Mouse (Mus musculus): ENCODE data around the gene Apoa5. TPM values are rescaled to one million over a fixed set of nuclear protein-coding genes. Genes with fewer than 3 reads are reported as not detected.

Gene Apoa5
- not detected in 2 replicates for polyA plus RNA-seq (2016; fragmentation: Nextera tagmentation; extraction: Ambion mirVana)

DNA sequence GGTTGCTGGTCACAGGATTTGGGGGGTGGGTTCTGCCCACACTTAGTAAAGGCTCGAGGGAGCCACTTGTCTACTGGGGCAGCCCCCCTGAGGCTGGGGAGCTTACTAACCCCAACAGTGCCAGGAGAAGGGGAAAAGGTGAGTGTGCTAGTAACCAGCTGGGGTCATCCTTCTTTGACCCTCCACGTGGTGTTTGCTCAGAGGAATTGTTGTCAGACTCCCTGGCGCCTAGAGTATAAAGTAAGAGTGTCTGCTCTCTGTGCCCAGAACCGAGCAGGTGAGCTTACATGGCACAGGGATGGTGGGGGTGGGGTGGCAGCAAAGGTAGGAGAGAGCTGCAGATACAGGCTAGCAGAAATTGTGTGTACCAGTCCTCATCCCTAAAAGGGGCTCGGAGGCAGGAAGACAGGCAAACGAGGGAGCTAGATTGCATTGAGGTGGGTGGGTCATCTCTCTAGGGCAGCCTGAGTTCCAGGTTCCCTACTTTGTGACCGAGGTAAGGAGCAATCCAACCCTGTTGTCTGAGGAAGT is at the start of gene Apoa5:
Gene Apoa5, plus strand, starts transcription at position 291 of the 531 bp plus-strand sequence.
- Histone ChIP-seq H3K27ac (replicated peaks) (no peak within 1 kb of the TSS), H3K27me3 (peaks cover 52% of the 10 kb centered on the region), H3K36me3 (no peaks in the 10 kb centered on the region), H3K4me1 (peaks cover under 1% of the 10 kb centered on the region), H3K4me3 (no peak within 1 kb of the TSS), H3K9me3 (no peaks in the 10 kb centered on the region), H3K4me2 (replicated peaks) (no peak within 1 kb of the TSS), H3K9ac (replicated peaks) (no peak within 1 kb of the TSS)
- no peak for ATAC-seq (ENCODE audit: low FRiP score, low read depth)
- 63% methylated on average over 7 of the region's 7 CpGs for WGBS

DNA sequence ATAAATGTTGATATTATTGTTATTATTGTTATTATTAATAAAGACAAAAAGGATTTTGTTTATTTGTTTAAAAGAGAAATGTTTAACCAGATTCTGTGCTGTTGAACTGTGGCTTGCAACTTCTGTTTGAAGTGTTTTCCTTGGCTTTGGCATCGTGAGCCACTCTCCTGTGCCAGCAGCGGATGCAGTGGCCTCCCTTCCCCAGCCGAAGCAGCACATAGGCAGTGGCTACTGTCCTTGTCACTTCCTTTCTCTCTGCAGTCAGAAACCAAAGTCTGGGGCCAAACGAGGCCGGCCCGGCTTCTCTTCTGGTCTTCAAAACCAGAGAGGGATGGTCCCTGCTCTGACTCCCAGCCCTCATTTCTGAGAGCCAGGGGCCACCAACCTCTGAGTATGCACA is 45.3 kb upstream of the Apoa5 start:
- no peaks in the 10 kb centered on the region for H3K27me3 ChIP-seq
- 88% methylated on average over 6 of the region's 6 CpGs for WGBS
- no peaks in the 10 kb centered on the region for H3K9me3 ChIP-seq
- no peak overlapping the region for H3K9ac ChIP-seq (replicated peaks)
- H3K36me3 ChIP-seq: peaks cover 40% of the 10 kb centered on the region
- H3K4me2 ChIP-seq (replicated peaks): no peak overlapping the region
- H3K27ac ChIP-seq (replicated peaks): no peak overlapping the region
- H3K4me1 ChIP-seq: no peaks in the 10 kb centered on the region
- no peak overlapping the region for H3K4me3 ChIP-seq
- no peak for ATAC-seq (ENCODE audit: low FRiP score, low read depth)

DNA sequence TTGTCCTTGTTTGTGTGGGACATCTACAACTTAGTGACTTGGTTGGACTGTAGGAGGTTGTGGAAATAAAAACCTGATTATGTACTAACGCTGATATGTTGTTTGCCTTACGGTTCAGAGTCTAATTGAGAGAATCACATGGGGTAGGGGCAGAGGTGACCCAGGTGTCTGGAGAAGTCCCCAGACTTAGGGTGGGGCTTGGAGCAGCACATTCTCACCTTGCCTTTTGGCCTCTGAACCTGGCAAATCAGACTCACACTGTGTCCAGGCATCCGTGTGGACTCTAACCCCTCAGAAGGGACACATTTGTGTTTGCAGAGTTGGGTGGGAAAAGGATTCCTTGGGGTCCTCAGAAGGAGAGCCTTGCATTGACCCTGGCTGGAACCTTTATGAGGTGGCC is 44.3 kb upstream of the Apoa5 start:
- no peak overlapping the region for H3K4me2 ChIP-seq (replicated peaks)
- peaks cover 40% of the 10 kb centered on the region for H3K36me3 ChIP-seq
- no peak overlapping the region for H3K27ac ChIP-seq (replicated peaks)
- H3K9ac ChIP-seq (replicated peaks): no peak overlapping the region
- peaks cover 6% of the 10 kb centered on the region; the same call in 1 of the 2 replicates for H3K27me3 ChIP-seq
- H3K4me1 ChIP-seq: no peaks in the 10 kb centered on the region
- H3K4me3 ChIP-seq: no peak overlapping the region
- H3K9me3 ChIP-seq: no peaks in the 10 kb centered on the region
- ATAC-seq (ENCODE audit: low FRiP score, low read depth): no peak
- WGBS: 89% methylated on average over 3 of the region's 3 CpGs

DNA sequence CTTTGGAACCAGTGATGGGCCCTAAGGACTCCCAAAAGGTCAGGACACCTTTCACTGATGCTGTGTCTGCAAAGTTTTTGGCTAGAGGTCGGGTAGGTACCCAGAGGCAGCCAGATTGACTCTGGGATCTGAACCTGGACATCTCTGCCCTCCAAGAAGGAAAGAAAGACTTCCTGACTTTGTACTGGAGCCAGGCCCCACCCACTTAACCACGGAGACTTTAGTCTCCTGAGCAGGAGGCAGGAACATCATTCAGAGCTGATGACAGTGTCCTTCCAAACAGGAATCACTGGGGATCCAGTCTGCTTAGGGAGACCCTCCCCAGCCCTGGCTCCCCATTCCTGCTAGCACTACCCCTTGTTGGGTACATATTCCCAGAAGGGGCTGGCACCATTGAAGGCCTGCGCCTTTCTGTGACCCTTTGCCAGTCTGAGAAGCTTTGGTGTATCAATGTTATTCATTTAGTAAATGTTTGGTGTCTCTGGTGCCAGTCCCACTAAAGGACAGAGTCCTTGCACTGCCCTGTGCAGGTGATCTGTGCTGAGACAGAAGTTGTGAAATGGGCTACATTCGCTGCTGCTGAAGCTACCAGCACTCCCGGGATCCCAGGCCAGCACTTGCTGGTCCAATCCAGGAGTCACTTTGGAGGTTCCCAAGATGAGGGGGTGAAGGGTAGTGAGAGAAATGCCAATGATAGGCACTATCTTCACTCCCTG is 43.3 kb upstream of the Apoa5 start:
- Histone ChIP-seq H3K36me3 (peaks cover 36% of the 10 kb centered on the region), H3K9me3 (no peaks in the 10 kb centered on the region), H3K4me1 (no peaks in the 10 kb centered on the region), H3K27ac (replicated peaks) (no peak overlapping the region), H3K9ac (replicated peaks) (no peak overlapping the region), H3K4me3 (no peak overlapping the region), H3K27me3 (peaks cover 13% of the 10 kb centered on the region; the same call in 1 of the 2 replicates), H3K4me2 (replicated peaks) (no peak overlapping the region)
- no peak for ATAC-seq (ENCODE audit: low FRiP score, low read depth)
- WGBS: 69% methylated on average over 5 of the region's 5 CpGs

DNA sequence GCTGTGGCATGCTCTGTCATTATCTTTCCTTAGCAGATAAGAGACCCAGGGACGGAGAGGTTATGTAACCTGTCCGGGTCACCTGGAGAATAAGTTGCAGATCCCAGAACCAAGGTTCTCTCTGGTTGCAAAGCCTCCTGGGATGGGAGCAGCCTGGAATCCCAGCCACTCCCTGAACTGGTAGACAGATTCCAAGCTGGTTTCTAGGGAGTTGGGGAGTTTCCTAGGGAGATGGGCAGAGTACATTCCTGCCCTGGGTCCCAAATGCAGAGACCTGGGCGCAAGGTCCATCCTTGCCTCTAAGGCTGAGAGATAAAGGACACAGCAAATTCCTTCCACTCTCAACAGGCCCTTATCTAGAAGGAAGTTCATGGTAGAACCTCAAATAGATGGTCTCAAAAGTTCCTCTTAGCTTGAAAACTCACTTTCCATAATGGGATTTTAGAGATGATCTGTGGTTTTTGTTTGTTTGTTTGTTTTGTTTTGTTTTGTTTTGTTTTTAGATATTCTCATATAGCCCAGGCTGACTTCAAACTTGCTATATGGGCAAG is 41.3 kb upstream of the Apoa5 start:
- WGBS: 94% methylated on average over 3 of the region's 3 CpGs
- Histone ChIP-seq H3K9ac (replicated peaks) (no peak overlapping the region), H3K27me3 (peaks cover 30% of the 10 kb centered on the region), H3K36me3 (peaks cover 16% of the 10 kb centered on the region), H3K9me3 (no peaks in the 10 kb centered on the region), H3K27ac (replicated peaks) (no peak overlapping the region), H3K4me2 (replicated peaks) (no peak overlapping the region), H3K4me1 (peaks cover 7% of the 10 kb centered on the region; the same call in 1 of the 2 replicates), H3K4me3 (no peak overlapping the region)
- no peak for ATAC-seq (ENCODE audit: low FRiP score, low read depth)

DNA sequence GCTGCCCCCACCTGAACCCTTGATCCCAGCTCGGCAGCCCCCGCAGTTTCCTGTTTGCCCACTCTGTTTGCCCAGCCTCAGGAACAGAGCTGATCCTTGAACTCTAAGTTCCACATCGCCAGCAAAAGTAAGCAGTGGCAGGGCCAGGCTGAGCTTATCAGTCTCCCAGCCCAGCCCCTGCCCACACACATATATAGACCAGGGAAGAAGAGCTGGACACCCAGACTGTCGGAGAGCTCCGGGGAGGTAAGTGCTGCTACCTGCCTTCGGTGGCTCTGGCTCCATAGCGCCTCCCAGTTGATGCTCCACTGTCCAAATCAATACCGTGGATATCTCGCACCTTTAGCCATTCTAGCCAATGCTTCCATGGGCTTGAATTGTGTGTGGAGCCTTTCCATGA is 39.9 kb upstream of the Apoa5 start, which contains the start of gene Apoa1:
Gene Apoa1, plus strand, starts transcription at position 90 of the 400 bp plus-strand sequence.
- Histone ChIP-seq H3K9ac (replicated peaks) (no peak within 1 kb of the TSS), H3K4me3 (no peak within 1 kb of the TSS), H3K4me2 (replicated peaks) (no peak within 1 kb of the TSS), H3K36me3 (peaks cover 5% of the 10 kb centered on the region; the same call in 1 of the 2 replicates), H3K4me1 (peaks cover 7% of the 10 kb centered on the region; the same call in 1 of the 2 replicates), H3K27ac (replicated peaks) (no peak within 1 kb of the TSS), H3K27me3 (peaks cover 33% of the 10 kb centered on the region), H3K9me3 (no peaks in the 10 kb centered on the region)
- ATAC-seq (ENCODE audit: low FRiP score, low read depth): no peak
- 69% methylated on average over 9 of the region's 9 CpGs for WGBS

DNA sequence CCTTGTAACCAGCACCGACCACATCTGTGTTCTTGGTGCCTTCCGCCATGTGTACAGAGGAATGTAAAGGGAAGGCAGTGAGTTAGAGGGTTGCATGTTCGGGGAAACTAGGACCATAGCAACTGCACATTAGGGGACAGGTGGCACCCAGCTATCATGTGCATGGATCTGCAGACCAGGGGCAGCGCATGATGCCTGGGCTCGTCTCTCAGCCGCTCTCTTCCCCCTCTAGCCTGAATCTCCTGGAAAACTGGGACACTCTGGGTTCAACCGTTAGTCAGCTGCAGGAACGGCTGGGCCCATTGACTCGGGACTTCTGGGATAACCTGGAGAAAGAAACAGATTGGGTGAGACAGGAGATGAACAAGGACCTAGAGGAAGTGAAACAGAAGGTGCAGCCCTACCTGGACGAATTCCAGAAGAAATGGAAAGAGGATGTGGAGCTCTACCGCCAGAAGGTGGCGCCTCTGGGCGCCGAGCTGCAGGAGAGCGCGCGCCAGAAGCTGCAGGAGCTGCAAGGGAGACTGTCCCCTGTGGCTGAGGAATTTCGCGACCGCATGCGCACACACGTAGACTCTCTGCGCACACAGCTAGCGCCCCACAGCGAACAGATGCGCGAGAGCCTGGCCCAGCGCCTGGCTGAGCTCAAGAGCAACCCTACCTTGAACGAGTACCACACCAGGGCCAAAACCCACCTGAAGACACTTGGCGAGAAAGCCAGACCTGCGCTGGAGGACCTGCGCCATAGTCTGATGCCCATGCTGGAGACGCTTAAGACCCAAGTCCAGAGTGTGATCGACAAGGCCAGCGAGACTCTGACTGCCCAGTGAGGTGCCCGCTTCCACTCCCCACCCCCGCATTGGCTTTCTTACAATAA is 38.6 kb upstream of the Apoa5 start:
- Histone ChIP-seq H3K4me1 (peaks cover 7% of the 10 kb centered on the region; the same call in 1 of the 2 replicates), H3K9me3 (no peaks in the 10 kb centered on the region), H3K9ac (replicated peaks) (peak overlapping the region; percentile 56), H3K36me3 (no peaks in the 10 kb centered on the region), H3K4me3 (peak overlapping the region; percentile 47), H3K27me3 (peaks cover 33% of the 10 kb centered on the region), H3K4me2 (replicated peaks) (peak overlapping the region; percentile 74), H3K27ac (replicated peaks) (no peak overlapping the region)
- ATAC-seq (ENCODE audit: low FRiP score, low read depth): peak; percentile 88
- WGBS: 16% methylated on average over 37 of the region's 37 CpGs

DNA sequence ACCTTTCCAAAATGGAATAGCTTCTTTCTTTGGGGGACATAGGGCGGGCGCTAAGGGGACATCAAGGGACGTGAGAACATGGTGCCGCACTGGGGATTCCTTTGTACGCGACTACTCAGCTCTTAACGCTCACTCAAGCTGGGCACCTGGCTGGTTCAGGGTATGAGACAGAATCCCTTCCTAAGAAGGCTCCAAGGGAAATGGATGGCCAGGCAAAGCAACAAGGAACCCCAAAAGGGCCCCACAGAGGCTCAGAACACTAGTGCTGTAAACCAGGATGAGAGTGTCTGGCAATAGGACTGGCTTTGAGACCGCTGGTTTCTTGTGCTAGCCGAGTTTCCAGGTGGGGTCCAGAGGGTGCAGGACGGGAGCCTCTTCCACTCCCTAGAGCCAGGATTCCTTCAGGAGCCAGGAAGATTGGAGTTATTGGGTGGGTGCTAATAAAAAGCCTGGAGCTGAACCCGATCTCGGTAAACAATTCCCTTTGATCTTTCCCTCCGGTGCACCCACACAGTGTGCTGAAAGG is 37.9 kb upstream of the Apoa5 start:
- Histone ChIP-seq H3K9me3 (no peaks in the 10 kb centered on the region), H3K27me3 (peaks cover 36% of the 10 kb centered on the region), H3K4me2 (replicated peaks) (peak overlapping the region; percentile 74), H3K27ac (replicated peaks) (no peak overlapping the region), H3K4me3 (peak overlapping the region; percentile 47), H3K36me3 (no peaks in the 10 kb centered on the region), H3K4me1 (peaks cover 7% of the 10 kb centered on the region; the same call in 1 of the 2 replicates), H3K9ac (replicated peaks) (peak overlapping the region; percentile 56)
- no peak for ATAC-seq (ENCODE audit: low FRiP score, low read depth)
- 24% methylated on average over 13 of the region's 13 CpGs for WGBS

DNA sequence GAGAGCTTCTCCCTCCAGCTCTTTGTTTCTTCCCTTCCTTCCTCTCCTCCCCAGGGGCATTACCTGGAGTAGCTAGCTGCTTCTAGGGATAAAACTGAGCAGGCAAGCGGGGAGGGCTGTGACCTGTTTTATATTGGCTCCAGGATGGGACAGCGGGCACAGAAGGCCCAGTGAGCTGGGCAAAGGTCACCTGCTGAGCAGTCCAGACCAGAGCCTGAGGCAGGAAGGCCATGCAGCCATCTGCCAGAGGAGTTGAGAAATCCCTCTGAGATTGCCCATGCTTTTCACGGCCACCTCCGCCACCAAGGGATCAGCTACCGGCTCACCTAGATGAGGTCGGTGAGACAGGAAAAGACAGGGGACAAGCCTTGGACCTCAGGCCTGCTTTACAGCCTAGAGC is 33.2 kb upstream of the Apoa5 start:
- Histone ChIP-seq H3K4me1 (peaks cover 7% of the 10 kb centered on the region; the same call in 1 of the 2 replicates), H3K9me3 (no peaks in the 10 kb centered on the region), H3K27ac (replicated peaks) (no peak overlapping the region), H3K9ac (replicated peaks) (no peak overlapping the region), H3K4me2 (replicated peaks) (no peak overlapping the region), H3K27me3 (peaks cover 23% of the 10 kb centered on the region), H3K4me3 (no peak overlapping the region), H3K36me3 (no peaks in the 10 kb centered on the region)
- no peak for ATAC-seq (ENCODE audit: low FRiP score, low read depth)
- WGBS: 84% methylated on average over 6 of the region's 6 CpGs

DNA sequence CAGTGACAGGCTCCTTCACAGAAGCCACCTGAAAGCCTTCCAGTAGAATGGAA is 33.0 kb upstream of the Apoa5 start, which contains the start of gene Apoc3:
Gene Apoc3, minus strand, starts transcription at position 41 of the 53 bp plus-strand sequence.
- no peak within 1 kb of the TSS for H3K4me2 ChIP-seq (replicated peaks)
- peaks cover 5% of the 10 kb centered on the region; the same call in 1 of the 2 replicates for H3K4me1 ChIP-seq
- H3K9ac ChIP-seq (replicated peaks): no peak within 1 kb of the TSS
- peaks cover 21% of the 10 kb centered on the region for H3K27me3 ChIP-seq
- H3K9me3 ChIP-seq: no peaks in the 10 kb centered on the region
- H3K27ac ChIP-seq (replicated peaks): no peak within 1 kb of the TSS
- H3K36me3 ChIP-seq: no peaks in the 10 kb centered on the region
- ATAC-seq (ENCODE audit: low FRiP score, low read depth): no peak
- no peak within 1 kb of the TSS for H3K4me3 ChIP-seq

DNA sequence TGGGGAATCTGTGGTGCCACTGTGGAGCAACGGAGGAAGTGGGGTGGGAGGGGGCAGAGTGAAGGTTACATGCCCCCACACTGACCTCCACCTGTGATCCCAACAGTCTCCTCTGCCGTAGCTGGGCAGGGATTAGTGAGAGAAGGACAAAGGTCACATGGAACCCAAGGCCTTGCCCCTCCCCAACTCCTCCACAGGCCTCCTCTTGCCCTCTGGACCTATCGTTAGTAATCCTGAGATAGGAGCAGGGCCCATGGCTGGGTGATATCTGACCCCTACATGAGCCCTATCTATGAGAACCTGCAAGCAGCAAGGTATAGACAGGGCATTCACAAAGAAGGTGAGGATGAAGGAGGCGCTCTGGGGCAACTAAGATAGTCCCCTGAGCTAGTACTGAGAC is 32.8 kb upstream of the Apoa5 start:
- peaks cover 19% of the 10 kb centered on the region for H3K27me3 ChIP-seq
- no peak overlapping the region for H3K4me3 ChIP-seq
- no peak overlapping the region for H3K9ac ChIP-seq (replicated peaks)
- H3K9me3 ChIP-seq: no peaks in the 10 kb centered on the region
- no peaks in the 10 kb centered on the region for H3K36me3 ChIP-seq
- WGBS: 53% methylated on average over 4 of the region's 4 CpGs
- no peak overlapping the region for H3K4me2 ChIP-seq (replicated peaks)
- 0 out of 2 replicates have a peak, but pooled peaks cover 2% of the 10 kb centered on the region for H3K4me1 ChIP-seq
- no peak for ATAC-seq (ENCODE audit: low FRiP score, low read depth)
- H3K27ac ChIP-seq (replicated peaks): no peak overlapping the region

DNA sequence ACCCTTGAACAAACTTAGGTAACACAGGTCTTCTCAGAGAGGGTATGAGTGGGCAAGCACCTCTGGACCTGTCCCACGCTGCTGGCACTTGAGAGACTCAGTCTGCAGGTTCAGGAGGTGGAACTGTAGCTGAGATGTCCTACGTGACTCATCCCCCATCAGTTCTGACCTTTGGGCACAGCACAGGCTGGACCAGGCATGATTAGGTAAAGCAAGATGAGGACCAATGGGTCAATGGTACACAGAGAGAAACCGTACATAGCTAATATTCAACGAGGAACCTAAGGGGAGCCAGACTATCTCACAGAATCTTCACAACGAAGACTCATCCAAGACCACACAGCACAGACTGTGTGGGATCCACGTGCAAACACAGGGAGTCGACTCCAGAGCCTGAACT is 29.6 kb upstream of the Apoa5 start:
- no peaks in the 10 kb centered on the region for H3K4me1 ChIP-seq
- WGBS: 86% methylated on average over 7 of the region's 7 CpGs
- no peak overlapping the region for H3K4me3 ChIP-seq
- no peak overlapping the region for H3K4me2 ChIP-seq (replicated peaks)
- H3K9ac ChIP-seq (replicated peaks): no peak overlapping the region
- ATAC-seq (ENCODE audit: low FRiP score, low read depth): no peak
- peaks cover 13% of the 10 kb centered on the region for H3K27me3 ChIP-seq
- no peak overlapping the region for H3K27ac ChIP-seq (replicated peaks)
- no peaks in the 10 kb centered on the region for H3K36me3 ChIP-seq
- no peaks in the 10 kb centered on the region for H3K9me3 ChIP-seq
